Mouse (Mus musculus) forebrain, embryonic 15.5 days (tissue): ENCODE measurements at regions not wholly inside any gene's neighbourhood (a gene's known extent, or its start where the extent isn't known, plus 50 kb on each side); places are given as distances from the start of the nearest gene placed in this dataset.
"Not testable (repeated sequence)": the region's sequence is repeated elsewhere in the genome, so short reads cannot be mapped to it uniquely, and the experiment has no call there.

Experiments
- ATAC-seq: fragments of 200-750 bp; cut with Nextera tagmentation; replicated peaks from 2 replicates; pipeline ENCODE4 v1.8.0; 2017; ENCODE audit warnings: mild to moderate bottlenecking, moderate TSS enrichment, moderate library complexity
- H3K27ac ChIP-seq: fragments of 300-500 bp; sonication (generic); replicated peaks from 2 replicates; pipeline ENCODE4 v1.5.1; 2015; ENCODE audit warnings: mild to moderate bottlenecking, inconsistent platforms
- H3K27me3 ChIP-seq: fragments of 300-500 bp; sonication (generic); 2 replicates; pipeline ENCODE4 v1.6.1; 2015; ENCODE audit warnings: inconsistent platforms
- H3K36me3 ChIP-seq: fragments of 300-500 bp; sonication (generic); 2 replicates; pipeline ENCODE4 v1.6.1; 2015; ENCODE audit warnings: mild to moderate bottlenecking, inconsistent platforms
- H3K4me1 ChIP-seq: fragments of 300-500 bp; sonication (generic); 2 replicates; pipeline ENCODE4 v1.6.1; 2015; ENCODE audit warnings: inconsistent platforms
- H3K4me2 ChIP-seq: fragments of 300-500 bp; sonication (generic); replicated peaks from 2 replicates; pipeline ENCODE4 v1.6.1; 2015; ENCODE audit warnings: mild to moderate bottlenecking, inconsistent platforms
- H3K4me3 ChIP-seq: fragments of 300-500 bp; sonication (generic); 2 replicates; pipeline ENCODE4 v1.5.1; 2015; ENCODE audit warnings: mild to moderate bottlenecking, inconsistent platforms
- H3K9ac ChIP-seq: fragments of 300-500 bp; sonication (generic); replicated peaks from 2 replicates; pipeline ENCODE4 v1.6.1; 2015; ENCODE audit warnings: mild to moderate bottlenecking, inconsistent platforms
- H3K9me3 ChIP-seq: fragments of 300-500 bp; sonication (generic); 2 replicates; pipeline ENCODE4 v1.6.1; 2016; ENCODE audit warnings: inconsistent platforms
- WGBS: fragments of 180-500 bp; shearing (Covaris S2); methylation state at CpG from one replicate; pipeline ENCODE4 v1.1.7; 2015; ENCODE audit warnings: mixed read lengths; 5-methylcytosine and 5-hydroxymethylcytosine counted together

- no peak for ATAC-seq
- H3K27me3 ChIP-seq = no peaks in the 10 kb centered on the region
- no peak overlapping the region for H3K4me3 ChIP-seq
- H3K4me1 ChIP-seq = no peaks in the 10 kb centered on the region
- no peak overlapping the region for H3K4me2 ChIP-seq
- 90% methylated on average over 7 of the region's 7 CpGs for WGBS
- no peaks in the 10 kb centered on the region for H3K36me3 ChIP-seq
- no peak overlapping the region for H3K27ac ChIP-seq
- no peaks in the 10 kb centered on the region for H3K9me3 ChIP-seq
- H3K9ac ChIP-seq = no peak overlapping the region
Measured at GRCm38 (mm10) chr15:15082577-15083128, 1645.9 kb upstream of the Cdh9 start.

GRCm38 (mm10) chr15:15088696-15089095 is 1639.9 kb upstream of the Cdh9 start:
- H3K27me3 ChIP-seq, H3K4me2 ChIP-seq, H3K4me1 ChIP-seq, H3K27ac ChIP-seq, H3K9ac ChIP-seq, H3K9me3 ChIP-seq, H3K36me3 ChIP-seq, H3K4me3 ChIP-seq, ATAC-seq: not testable (repeated sequence)
- 86% methylated on average over 9 of the region's 9 CpGs for WGBS

DNA sequence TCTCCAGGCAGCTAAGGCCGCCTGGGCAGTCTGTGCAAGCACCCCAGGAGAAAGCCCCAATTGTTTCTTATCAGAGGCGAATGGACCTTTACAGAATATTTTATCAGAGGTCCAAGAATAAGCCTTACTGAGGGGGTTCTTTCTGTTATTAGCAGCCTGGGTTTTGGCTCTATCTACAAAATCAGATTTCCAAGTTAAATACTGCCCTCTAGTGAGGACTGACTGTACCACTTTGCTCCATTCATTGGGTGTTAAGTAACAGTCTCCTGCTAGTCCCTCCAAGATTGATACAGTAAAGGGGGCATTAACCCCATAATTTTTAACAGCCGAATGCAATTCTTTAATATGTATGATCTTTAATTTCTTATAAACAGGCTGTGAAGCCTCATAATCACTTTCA is 1638.8 kb upstream of the Cdh9 start:
- H3K9ac ChIP-seq, H3K4me1 ChIP-seq, H3K9me3 ChIP-seq, ATAC-seq, H3K4me3 ChIP-seq, H3K4me2 ChIP-seq, H3K27ac ChIP-seq, H3K27me3 ChIP-seq, H3K36me3 ChIP-seq: not testable (repeated sequence)
- WGBS = 88% methylated on average over 3 of the region's 3 CpGs

- WGBS = 71% methylated on average over 2 of the region's 2 CpGs
- H3K4me3 ChIP-seq = no peak overlapping the region
- H3K4me1 ChIP-seq = no peaks in the 10 kb centered on the region
- H3K9ac ChIP-seq = no peak overlapping the region
- no peak overlapping the region for H3K27ac ChIP-seq
- no peak for ATAC-seq
- H3K27me3 ChIP-seq = no peaks in the 10 kb centered on the region
- H3K4me2 ChIP-seq = no peak overlapping the region
- H3K36me3 ChIP-seq = no peaks in the 10 kb centered on the region
- no peaks in the 10 kb centered on the region for H3K9me3 ChIP-seq
Measured at GRCm38 (mm10) chr15:15091531-15092290, 1636.8 kb upstream of the Cdh9 start.

DNA sequence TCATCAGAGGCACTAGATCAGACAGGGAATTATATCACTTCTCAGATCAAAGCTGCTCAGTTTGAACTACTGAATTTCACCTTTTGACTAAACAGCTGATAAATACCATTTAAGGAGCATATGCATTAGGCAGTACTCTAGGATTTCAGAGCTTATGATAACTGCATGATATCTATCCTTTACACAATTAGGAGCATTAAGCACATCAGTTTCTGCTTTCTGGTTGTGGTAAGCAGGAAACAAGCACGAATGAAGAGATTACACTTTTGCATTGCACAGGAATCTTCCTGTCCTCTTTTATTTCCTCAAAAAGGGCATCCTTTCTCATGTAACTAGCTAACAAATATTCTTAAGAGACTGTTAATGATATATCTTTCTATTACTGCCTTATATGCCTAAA is 1631.2 kb upstream of the Cdh9 start:
- H3K27ac ChIP-seq = no peak overlapping the region
- WGBS = 80% methylated on average over 1 of the region's 1 CpGs
- H3K4me3 ChIP-seq = no peak overlapping the region
- no peak overlapping the region for H3K4me2 ChIP-seq
- no peaks in the 10 kb centered on the region for H3K27me3 ChIP-seq
- H3K9ac ChIP-seq = no peak overlapping the region
- no peaks in the 10 kb centered on the region for H3K4me1 ChIP-seq
- no peak for ATAC-seq
- no peaks in the 10 kb centered on the region for H3K9me3 ChIP-seq
- H3K36me3 ChIP-seq = no peaks in the 10 kb centered on the region

DNA sequence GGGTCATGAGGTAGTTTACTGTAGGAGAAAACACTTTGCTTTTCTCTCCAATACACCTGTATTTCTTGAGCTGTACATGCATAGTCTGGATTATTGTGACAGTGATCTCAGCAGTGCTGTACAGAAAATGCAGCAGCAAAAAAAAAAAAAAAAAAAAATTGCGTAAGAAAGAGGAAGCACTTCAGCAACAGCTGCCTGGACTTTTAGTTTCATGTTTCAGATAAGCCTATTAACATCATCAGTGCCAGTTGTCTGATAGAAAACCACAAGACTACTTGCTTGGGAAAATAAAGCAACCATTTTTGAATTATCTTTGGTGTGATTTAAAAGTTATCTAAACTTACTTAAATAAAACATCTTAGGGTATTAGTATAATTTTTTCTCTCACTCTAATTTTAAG is 1626.4 kb upstream of the Cdh9 start:
- no peak overlapping the region for H3K9ac ChIP-seq
- WGBS = 88% methylated on average over 1 of the region's 1 CpGs
- no peaks in the 10 kb centered on the region for H3K27me3 ChIP-seq
- no peaks in the 10 kb centered on the region for H3K36me3 ChIP-seq
- H3K27ac ChIP-seq = no peak overlapping the region
- H3K4me2 ChIP-seq = no peak overlapping the region
- no peaks in the 10 kb centered on the region for H3K9me3 ChIP-seq
- no peak overlapping the region for H3K4me3 ChIP-seq
- no peaks in the 10 kb centered on the region for H3K4me1 ChIP-seq
- no peak for ATAC-seq

- Histone ChIP-seq H3K4me1 (no peaks in the 10 kb centered on the region), H3K9ac (no peak overlapping the region), H3K9me3 (no peaks in the 10 kb centered on the region), H3K36me3 (no peaks in the 10 kb centered on the region), H3K27me3 (no peaks in the 10 kb centered on the region), H3K4me2 (no peak overlapping the region), H3K4me3 (no peak overlapping the region), H3K27ac (no peak overlapping the region)
- peak; percentile 82 for ATAC-seq
- 35% methylated on average over 1 of the region's 1 CpGs for WGBS
Measured at GRCm38 (mm10) chr15:15120109-15120508, 1608.4 kb upstream of the Cdh9 start.

- no peak for ATAC-seq
- H3K9me3 ChIP-seq = no peaks in the 10 kb centered on the region
- H3K36me3 ChIP-seq = no peaks in the 10 kb centered on the region
- 75% methylated on average over 2 of the region's 2 CpGs for WGBS
- H3K9ac ChIP-seq = no peak overlapping the region
- H3K4me2 ChIP-seq = no peak overlapping the region
- H3K4me3 ChIP-seq = no peak overlapping the region
- H3K27me3 ChIP-seq = no peaks in the 10 kb centered on the region
- no peak overlapping the region for H3K27ac ChIP-seq
- H3K4me1 ChIP-seq = no peaks in the 10 kb centered on the region
Measured at GRCm38 (mm10) chr15:15148791-15149190, 1579.8 kb upstream of the Cdh9 start.

GRCm38 (mm10) chr15:15155422-15155821 is 1573.1 kb upstream of the Cdh9 start:
- no peak overlapping the region for H3K4me3 ChIP-seq
- H3K27me3 ChIP-seq = no peaks in the 10 kb centered on the region
- no peak overlapping the region for H3K4me2 ChIP-seq
- no peaks in the 10 kb centered on the region for H3K36me3 ChIP-seq
- H3K9ac ChIP-seq = no peak overlapping the region
- H3K4me1 ChIP-seq = no peaks in the 10 kb centered on the region
- no peak overlapping the region for H3K27ac ChIP-seq
- ATAC-seq = no peak
- H3K9me3 ChIP-seq = no peaks in the 10 kb centered on the region
- WGBS = 66% methylated on average over 3 of the region's 3 CpGs

DNA sequence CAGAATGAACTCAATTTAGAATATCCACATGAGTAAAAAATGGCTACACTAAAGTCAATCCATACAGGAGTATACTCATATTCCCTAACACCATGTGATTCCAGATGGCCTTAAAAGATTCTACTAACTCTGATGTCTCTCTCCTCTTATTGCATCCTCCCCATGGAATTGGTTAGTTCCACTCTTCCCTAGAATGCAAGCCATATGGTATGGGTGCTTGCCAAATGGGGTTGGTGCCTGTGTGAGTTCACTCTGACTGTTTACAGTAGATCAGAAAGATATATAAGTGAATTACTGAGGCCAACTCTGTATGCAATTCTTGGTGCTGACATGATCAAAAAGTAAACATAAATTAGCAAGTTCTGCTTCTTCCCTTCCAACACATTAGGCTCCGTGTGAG is 1558.2 kb upstream of the Cdh9 start:
- WGBS = 70% methylated on average over 1 of the region's 1 CpGs
- no peak overlapping the region for H3K4me3 ChIP-seq
- ATAC-seq = peak; percentile 75

DNA sequence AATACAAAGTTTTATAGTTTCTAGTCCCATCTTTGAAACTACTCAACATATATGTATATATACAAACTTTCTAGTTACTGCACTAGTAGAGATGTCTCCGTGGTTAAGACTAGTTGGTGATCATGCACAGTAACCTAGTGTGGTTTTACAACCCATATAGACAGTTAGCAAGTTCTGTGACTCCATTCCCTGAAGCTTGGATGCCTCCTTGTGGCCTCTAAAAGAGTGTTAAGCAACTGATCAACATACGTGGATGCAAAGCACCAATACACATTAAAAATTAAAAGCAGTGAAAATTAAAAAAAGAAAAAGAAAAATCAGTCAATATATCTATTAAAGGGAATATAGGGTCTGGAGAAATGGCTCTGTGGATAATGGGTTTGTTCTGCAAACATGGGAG is 1508.3 kb upstream of the Cdh9 start:
- no peak overlapping the region for H3K27ac ChIP-seq
- no peaks in the 10 kb centered on the region for H3K27me3 ChIP-seq
- no peaks in the 10 kb centered on the region for H3K36me3 ChIP-seq
- H3K4me2 ChIP-seq = no peak overlapping the region
- ATAC-seq = no peak
- no peaks in the 10 kb centered on the region for H3K4me1 ChIP-seq
- H3K9me3 ChIP-seq = no peaks in the 10 kb centered on the region
- WGBS = 54% methylated on average over 2 of the region's 2 CpGs
- H3K9ac ChIP-seq = no peak overlapping the region
- no peak overlapping the region for H3K4me3 ChIP-seq

More for the DNA sequence above, 1558.2 kb upstream of the Cdh9 start:
- H3K9ac ChIP-seq = no peak overlapping the region
- no peaks in the 10 kb centered on the region for H3K4me1 ChIP-seq
- no peaks in the 10 kb centered on the region for H3K36me3 ChIP-seq
- no peaks in the 10 kb centered on the region for H3K9me3 ChIP-seq
- no peak overlapping the region for H3K27ac ChIP-seq
- H3K27me3 ChIP-seq = no peaks in the 10 kb centered on the region
- no peak overlapping the region for H3K4me2 ChIP-seq

- 80% methylated on average over 3 of the region's 3 CpGs for WGBS
- H3K4me1 ChIP-seq = no peaks in the 10 kb centered on the region
- H3K9me3 ChIP-seq = no peaks in the 10 kb centered on the region
- no peak for ATAC-seq
- no peak overlapping the region for H3K27ac ChIP-seq
- no peaks in the 10 kb centered on the region for H3K27me3 ChIP-seq
- no peak overlapping the region for H3K9ac ChIP-seq
- no peak overlapping the region for H3K4me3 ChIP-seq
- H3K4me2 ChIP-seq = no peak overlapping the region
- H3K36me3 ChIP-seq = no peaks in the 10 kb centered on the region
Measured at GRCm38 (mm10) chr15:15229926-15230325, 1498.6 kb upstream of the Cdh9 start.

GRCm38 (mm10) chr15:15238309-15238708 is 1490.2 kb upstream of the Cdh9 start:
- no peaks in the 10 kb centered on the region for H3K36me3 ChIP-seq
- no peak for ATAC-seq
- no peak overlapping the region for H3K9ac ChIP-seq
- no peaks in the 10 kb centered on the region for H3K4me1 ChIP-seq
- H3K4me2 ChIP-seq = no peak overlapping the region
- H3K27ac ChIP-seq = no peak overlapping the region
- no peaks in the 10 kb centered on the region for H3K27me3 ChIP-seq
- H3K4me3 ChIP-seq = no peak overlapping the region
- H3K9me3 ChIP-seq = no peaks in the 10 kb centered on the region
